Mouse (Mus musculus): ENCODE measurements around the gene Kcnj9.

The Kcnj9 gene

GRCm38 (mm10) chr1:172329131-172329530 lies at the start of gene Kcnj9:
TSS of gene Kcnj9 (minus strand) at chr1:172329318.
- DNase-seq (ENCODE audit: low read depth, low spot score), result peak; percentile 55

- no peak for DNase-seq (ENCODE audit: low read depth, low spot score)
These were observed 47.8 kb upstream of the Kcnj9 start for GRCm38 (mm10) chr1:172376758-172377458.

GRCm38 (mm10) chr1:172376198-172376667 lies 47.1 kb upstream of the Kcnj9 start, which contains the start of gene Pigm:
TSS of gene Pigm (plus strand) at chr1:172376546.
- peak; percentile 99 for DNase-seq (ENCODE audit: low read depth, low spot score)

- DNase-seq (ENCODE audit: low read depth, low spot score), result peak; percentile 91
These were observed 39.8 kb upstream of the Kcnj9 start for GRCm38 (mm10) chr1:172368768-172369418.

- peak; percentile 87 for DNase-seq (ENCODE audit: low read depth, low spot score)
These were observed 35.6 kb upstream of the Kcnj9 start for GRCm38 (mm10) chr1:172364684-172365083.

- DNase-seq (ENCODE audit: low read depth, low spot score), result no peak
These were observed 29.2 kb upstream of the Kcnj9 start for GRCm38 (mm10) chr1:172358341-172358740.

GRCm38 (mm10) chr1:172357550-172357949 lies 28.4 kb upstream of the Kcnj9 start:
- DNase-seq (ENCODE audit: low read depth, low spot score), result peak; percentile 61

- no peak for DNase-seq (ENCODE audit: low read depth, low spot score)
These were observed 26.2 kb upstream of the Kcnj9 start for GRCm38 (mm10) chr1:172355336-172355735.

- DNase-seq (ENCODE audit: low read depth, low spot score), result no peak
These were observed 23.3 kb upstream of the Kcnj9 start for GRCm38 (mm10) chr1:172352453-172352852.

- no peak for DNase-seq (ENCODE audit: low read depth, low spot score)
These were observed 22.9 kb upstream of the Kcnj9 start for GRCm38 (mm10) chr1:172352001-172352400.

GRCm38 (mm10) chr1:172349916-172350812 lies 21.0 kb upstream of the Kcnj9 start:
- peak; percentile 84 for DNase-seq (ENCODE audit: low read depth, low spot score)

GRCm38 (mm10) chr1:172349504-172349903 lies 20.4 kb upstream of the Kcnj9 start:
- DNase-seq (ENCODE audit: low read depth, low spot score), result no peak

- DNase-seq (ENCODE audit: low read depth, low spot score), result no peak
These were observed 18.3 kb upstream of the Kcnj9 start for GRCm38 (mm10) chr1:172347382-172347781.

- DNase-seq (ENCODE audit: low read depth, low spot score), result no peak
These were observed 17.6 kb upstream of the Kcnj9 start for GRCm38 (mm10) chr1:172346707-172347106.

- no peak for DNase-seq (ENCODE audit: low read depth, low spot score)
These were observed 15.7 kb upstream of the Kcnj9 start for GRCm38 (mm10) chr1:172344820-172345219.

GRCm38 (mm10) chr1:172343914-172344313 lies 14.8 kb upstream of the Kcnj9 start:
- no peak for DNase-seq (ENCODE audit: low read depth, low spot score)

- DNase-seq (ENCODE audit: low read depth, low spot score), result no peak
These were observed 13.6 kb upstream of the Kcnj9 start for GRCm38 (mm10) chr1:172342729-172343128.

- DNase-seq (ENCODE audit: low read depth, low spot score), result no peak
These were observed 12.3 kb upstream of the Kcnj9 start for GRCm38 (mm10) chr1:172341386-172341785.

GRCm38 (mm10) chr1:172340729-172341321 lies 11.7 kb upstream of the Kcnj9 start, which contains the start of gene Kcnj10:
TSS of gene Kcnj10 (plus strand) at chr1:172341210.
- DNase-seq (ENCODE audit: low read depth, low spot score), result peak; percentile 92

GRCm38 (mm10) chr1:172337411-172338185 lies 8.5 kb upstream of the Kcnj9 start:
- no peak for DNase-seq (ENCODE audit: low read depth, low spot score)

- no peak for DNase-seq (ENCODE audit: low read depth, low spot score)
These were observed 6.7 kb upstream of the Kcnj9 start for GRCm38 (mm10) chr1:172335804-172336203.

Measured in ES-CJ7 (cell line).